Mouse (Mus musculus): Measurements from ENCODE around the gene 4833423E24Rik. TPM values are rescaled to one million over a fixed set of nuclear protein-coding genes. Genes with fewer than 3 reads are reported as not detected.

The 4833423E24Rik gene
- not detected in 2 replicates for polyA plus RNA-seq (2014; fragmentation: Nextera tagmentation; extraction: Ambion mirVana)

GRCm38 (mm10) chr2:85518879-85519278, at the start of gene 4833423E24Rik:
Gene 4833423E24Rik (minus strand): TSS chr2:85519024.
- no peak for DNase-seq (ENCODE audit: low spot score)
- Histone ChIP-seq H3K4me1 (ENCODE audit: control insufficient read depth, insufficient read depth, low read length) (no peaks in the 10 kb centered on the region), H3K9ac (ENCODE audit: low read length) (no peak within 1 kb of the TSS), H3K9me3 (ENCODE audit: control insufficient read depth, low read length) (no peaks in the 10 kb centered on the region), H3K36me3 (ENCODE audit: control insufficient read depth, insufficient read depth, low read length) (no peaks in the 10 kb centered on the region), H3K27ac (replicated peaks; ENCODE audit: low read depth, low read length) (no peak within 1 kb of the TSS), H3K4me2 (ENCODE audit: low read depth, severe bottlenecking) (no peak within 1 kb of the TSS), H3K4me3 (ENCODE audit: low read depth, low read length) (no peak within 1 kb of the TSS), H3K27me3 (ENCODE audit: control insufficient read depth, insufficient read depth, low read length) (no peaks in the 10 kb centered on the region)
- 34% methylated on average over 4 of the region's 4 CpGs for WGBS
- 0 out of 2 replicates have a peak, but pooled peaks have one; percentile 31 for ATAC-seq (ENCODE audit: insufficient number of reproducible peaks, low FRiP score, low TSS enrichment, low read depth)

- Histone ChIP-seq H3K4me1 (ENCODE audit: control insufficient read depth, insufficient read depth, low read length) (no peaks in the 10 kb centered on the region), H3K27me3 (ENCODE audit: control insufficient read depth, insufficient read depth, low read length) (no peaks in the 10 kb centered on the region), H3K36me3 (ENCODE audit: control insufficient read depth, insufficient read depth, low read length) (no peaks in the 10 kb centered on the region), H3K27ac (replicated peaks; ENCODE audit: low read depth, low read length) (no peak overlapping the region), H3K4me2 (ENCODE audit: low read depth, severe bottlenecking) (no peak overlapping the region), H3K9ac (ENCODE audit: low read length) (no peak overlapping the region), H3K9me3 (ENCODE audit: control insufficient read depth, low read length) (no peaks in the 10 kb centered on the region), H3K4me3 (ENCODE audit: low read depth, low read length) (no peak overlapping the region)
- ATAC-seq (ENCODE audit: insufficient number of reproducible peaks, low FRiP score, low TSS enrichment, low read depth) (0 out of 2 replicates have a peak, but pooled peaks have one; percentile 35), DNase-seq (ENCODE audit: low spot score) (peak; percentile 24)
- WGBS: 22% methylated on average over 4 of the region's 4 CpGs
These were observed 42.4 kb upstream of the 4833423E24Rik start for GRCm38 (mm10) chr2:85561187-85561586.

GRCm38 (mm10) chr2:85560226-85560625, 41.4 kb upstream of the 4833423E24Rik start:
- Histone ChIP-seq H3K9ac (ENCODE audit: low read length) (no peak overlapping the region), H3K9me3 (ENCODE audit: control insufficient read depth, low read length) (no peaks in the 10 kb centered on the region), H3K4me2 (ENCODE audit: low read depth, severe bottlenecking) (no peak overlapping the region), H3K4me1 (ENCODE audit: control insufficient read depth, insufficient read depth, low read length) (no peaks in the 10 kb centered on the region), H3K27ac (replicated peaks; ENCODE audit: low read depth, low read length) (no peak overlapping the region), H3K27me3 (ENCODE audit: control insufficient read depth, insufficient read depth, low read length) (no peaks in the 10 kb centered on the region), H3K4me3 (ENCODE audit: low read depth, low read length) (no peak overlapping the region), H3K36me3 (ENCODE audit: control insufficient read depth, insufficient read depth, low read length) (no peaks in the 10 kb centered on the region)
- ATAC-seq (ENCODE audit: insufficient number of reproducible peaks, low FRiP score, low TSS enrichment, low read depth) (no peak), DNase-seq (ENCODE audit: low spot score) (no peak)
- 65% methylated on average over 4 of the region's 4 CpGs for WGBS

GRCm38 (mm10) chr2:85554806-85555205, 36.0 kb upstream of the 4833423E24Rik start:
- ATAC-seq (ENCODE audit: insufficient number of reproducible peaks, low FRiP score, low TSS enrichment, low read depth) (no peak), DNase-seq (ENCODE audit: low spot score) (no peak)
- H3K4me1 ChIP-seq (ENCODE audit: control insufficient read depth, insufficient read depth, low read length): no peaks in the 10 kb centered on the region
- H3K9ac ChIP-seq (ENCODE audit: low read length): no peak overlapping the region
- no peak overlapping the region for H3K27ac ChIP-seq (replicated peaks; ENCODE audit: low read depth, low read length)
- no peak overlapping the region for H3K4me3 ChIP-seq (ENCODE audit: low read depth, low read length)
- H3K36me3 ChIP-seq (ENCODE audit: control insufficient read depth, insufficient read depth, low read length): no peaks in the 10 kb centered on the region
- no peaks in the 10 kb centered on the region for H3K27me3 ChIP-seq (ENCODE audit: control insufficient read depth, insufficient read depth, low read length)
- H3K9me3 ChIP-seq (ENCODE audit: control insufficient read depth, low read length): no peaks in the 10 kb centered on the region
- no peak overlapping the region for H3K4me2 ChIP-seq (ENCODE audit: low read depth, severe bottlenecking)
- WGBS: 70% methylated on average over 1 of the region's 1 CpGs

GRCm38 (mm10) chr2:85533934-85534333, 15.1 kb upstream of the 4833423E24Rik start:
- Histone ChIP-seq H3K4me2 (ENCODE audit: low read depth, severe bottlenecking) (no peak overlapping the region), H3K27me3 (ENCODE audit: control insufficient read depth, insufficient read depth, low read length) (no peaks in the 10 kb centered on the region), H3K9ac (ENCODE audit: low read length) (no peak overlapping the region), H3K27ac (replicated peaks; ENCODE audit: low read depth, low read length) (no peak overlapping the region), H3K36me3 (ENCODE audit: control insufficient read depth, insufficient read depth, low read length) (no peaks in the 10 kb centered on the region), H3K4me1 (ENCODE audit: control insufficient read depth, insufficient read depth, low read length) (no peaks in the 10 kb centered on the region), H3K4me3 (ENCODE audit: low read depth, low read length) (no peak overlapping the region), H3K9me3 (ENCODE audit: control insufficient read depth, low read length) (no peaks in the 10 kb centered on the region)
- DNase-seq (ENCODE audit: low spot score) (no peak), ATAC-seq (ENCODE audit: insufficient number of reproducible peaks, low FRiP score, low TSS enrichment, low read depth) (no peak)
- WGBS: 76% methylated on average over 1 of the region's 1 CpGs

- H3K9me3 ChIP-seq (ENCODE audit: control insufficient read depth, low read length): no peaks in the 10 kb centered on the region
- no peak overlapping the region for H3K27ac ChIP-seq (replicated peaks; ENCODE audit: low read depth, low read length)
- H3K4me3 ChIP-seq (ENCODE audit: low read depth, low read length): no peak overlapping the region
- H3K4me2 ChIP-seq (ENCODE audit: low read depth, severe bottlenecking): no peak overlapping the region
- no peaks in the 10 kb centered on the region for H3K36me3 ChIP-seq (ENCODE audit: control insufficient read depth, insufficient read depth, low read length)
- H3K9ac ChIP-seq (ENCODE audit: low read length): no peak overlapping the region
- ATAC-seq (ENCODE audit: insufficient number of reproducible peaks, low FRiP score, low TSS enrichment, low read depth) (no peak), DNase-seq (ENCODE audit: low spot score) (no peak)
- H3K27me3 ChIP-seq (ENCODE audit: control insufficient read depth, insufficient read depth, low read length): no peaks in the 10 kb centered on the region
- no peaks in the 10 kb centered on the region for H3K4me1 ChIP-seq (ENCODE audit: control insufficient read depth, insufficient read depth, low read length)
- WGBS: 90% methylated on average over 2 of the region's 2 CpGs
These were observed 13.4 kb upstream of the 4833423E24Rik start for GRCm38 (mm10) chr2:85532082-85532778.

- ATAC-seq (ENCODE audit: insufficient number of reproducible peaks, low FRiP score, low TSS enrichment, low read depth): no peak
- no peak overlapping the region for H3K4me2 ChIP-seq (ENCODE audit: low read depth, severe bottlenecking)
- no peaks in the 10 kb centered on the region for H3K4me1 ChIP-seq (ENCODE audit: control insufficient read depth, insufficient read depth, low read length)
- H3K4me3 ChIP-seq (ENCODE audit: low read depth, low read length): no peak overlapping the region
- no peak for DNase-seq (ENCODE audit: low spot score)
- no peaks in the 10 kb centered on the region for H3K27me3 ChIP-seq (ENCODE audit: control insufficient read depth, insufficient read depth, low read length)
- no peaks in the 10 kb centered on the region for H3K9me3 ChIP-seq (ENCODE audit: control insufficient read depth, low read length)
- H3K9ac ChIP-seq (ENCODE audit: low read length): no peak overlapping the region
- WGBS: 84% methylated on average over 2 of the region's 2 CpGs
- H3K36me3 ChIP-seq (ENCODE audit: control insufficient read depth, insufficient read depth, low read length): no peaks in the 10 kb centered on the region
- H3K27ac ChIP-seq (replicated peaks; ENCODE audit: low read depth, low read length): no peak overlapping the region
These were observed 4.2 kb upstream of the 4833423E24Rik start for GRCm38 (mm10) chr2:85522859-85523489.

GRCm38 (mm10) chr2:85518292-85518691, 532 bp downstream of the 4833423E24Rik start:
- DNase-seq (ENCODE audit: low spot score): no peak
- H3K27ac ChIP-seq (replicated peaks; ENCODE audit: low read depth, low read length): no peak overlapping the region
- H3K4me1 ChIP-seq (ENCODE audit: control insufficient read depth, insufficient read depth, low read length): no peaks in the 10 kb centered on the region
- WGBS: 92% methylated on average over 10 of the region's 10 CpGs
- ATAC-seq (ENCODE audit: insufficient number of reproducible peaks, low FRiP score, low TSS enrichment, low read depth): no peak
- no peak overlapping the region for H3K4me3 ChIP-seq (ENCODE audit: low read depth, low read length)
- no peaks in the 10 kb centered on the region for H3K36me3 ChIP-seq (ENCODE audit: control insufficient read depth, insufficient read depth, low read length)
- no peaks in the 10 kb centered on the region for H3K9me3 ChIP-seq (ENCODE audit: control insufficient read depth, low read length)
- H3K4me2 ChIP-seq (ENCODE audit: low read depth, severe bottlenecking): no peak overlapping the region
- H3K9ac ChIP-seq (ENCODE audit: low read length): no peak overlapping the region
- H3K27me3 ChIP-seq (ENCODE audit: control insufficient read depth, insufficient read depth, low read length): no peaks in the 10 kb centered on the region
